Mouse (Mus musculus): ENCODE measurements at regions not wholly inside any gene's neighbourhood (a gene's known extent, or its start where the extent isn't known, plus 50 kb on each side); places are given as distances from the start of the nearest gene placed in this dataset.

DNA sequence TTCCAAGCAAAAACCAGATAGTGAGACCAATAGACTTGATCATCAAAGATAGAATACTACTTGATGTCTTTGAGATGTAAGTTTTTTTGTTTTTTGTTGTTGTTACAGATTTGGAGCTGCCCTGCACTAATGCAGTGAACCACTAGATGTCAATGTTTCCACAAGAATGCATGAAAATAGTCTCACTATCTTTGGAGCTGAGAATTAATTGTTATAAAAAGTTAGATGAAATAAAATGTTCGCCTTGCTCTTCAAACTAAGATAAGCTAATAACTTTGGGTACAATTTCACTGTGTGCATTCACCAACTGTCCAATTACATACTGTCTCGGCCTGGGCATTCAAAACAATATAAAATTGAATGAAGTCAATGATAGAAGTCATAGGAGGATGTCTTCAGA lies 223.2 kb upstream of the Agtr1b start:
- WGBS = 44% methylated on average over 2 of the region's 2 CpGs
- no peak for DNase-seq (ENCODE audit: low spot score)
- Histone ChIP-seq H3K4me1 (no peaks in the 10 kb centered on the region), H3K36me3 (no peaks in the 10 kb centered on the region), H3K9me3 (no peaks in the 10 kb centered on the region), H3K27me3 (ENCODE audit: insufficient read depth, poor library complexity, severe bottlenecking) (no peaks in the 10 kb centered on the region), H3K27ac (no peak overlapping the region), H3K4me3 (no peak overlapping the region)

DNA sequence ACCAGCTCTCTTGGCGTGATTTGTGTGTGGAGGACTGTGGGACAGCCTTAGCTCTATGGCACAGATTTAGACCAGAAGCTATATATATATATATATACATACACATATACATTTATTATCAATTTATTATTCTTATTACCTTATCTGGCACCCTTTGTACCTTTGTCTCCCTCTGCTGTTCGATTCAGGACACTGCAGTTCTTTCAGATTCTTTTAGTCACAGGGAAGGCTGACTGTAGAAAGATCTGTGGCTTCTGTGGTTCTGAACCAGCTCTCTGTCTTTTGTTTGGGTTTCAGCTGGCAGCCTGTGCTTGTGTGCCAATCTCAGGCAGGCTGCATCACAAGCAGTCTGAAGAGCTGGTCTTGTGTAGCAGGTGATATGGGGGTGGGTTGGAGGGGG lies 184.6 kb upstream of the Agtr1b start:
- H3K27ac ChIP-seq = no peak overlapping the region
- no peaks in the 10 kb centered on the region for H3K36me3 ChIP-seq
- 47% methylated on average over 2 of the region's 2 CpGs for WGBS
- no peak overlapping the region for H3K4me3 ChIP-seq
- no peak for DNase-seq (ENCODE audit: low spot score)
- no peaks in the 10 kb centered on the region for H3K27me3 ChIP-seq (ENCODE audit: insufficient read depth, poor library complexity, severe bottlenecking)
- H3K4me1 ChIP-seq = no peaks in the 10 kb centered on the region
- no peaks in the 10 kb centered on the region for H3K9me3 ChIP-seq

DNA sequence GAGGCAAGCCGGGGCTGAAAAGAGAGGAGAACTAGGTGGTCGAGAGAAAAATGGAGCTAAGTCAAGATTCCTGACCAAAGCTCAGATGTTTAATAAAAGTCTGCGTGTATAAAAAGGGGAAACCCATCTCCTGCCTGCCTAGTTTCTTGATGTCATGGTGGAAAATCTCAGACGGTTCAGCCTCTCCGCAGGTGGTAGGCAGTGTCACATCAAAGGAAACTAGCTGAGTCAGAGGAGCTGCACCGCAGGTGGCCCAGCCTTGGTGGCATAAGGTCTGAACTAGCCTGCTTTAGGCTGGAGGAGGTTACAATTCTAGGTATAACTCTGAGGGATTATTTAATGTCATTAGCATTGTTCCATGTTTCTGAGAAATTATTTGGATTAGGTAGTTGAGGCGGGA lies 177.0 kb upstream of the Agtr1b start:
- Histone ChIP-seq H3K27ac (no peak overlapping the region), H3K4me3 (no peak overlapping the region), H3K27me3 (ENCODE audit: insufficient read depth, poor library complexity, severe bottlenecking) (no peaks in the 10 kb centered on the region), H3K36me3 (no peaks in the 10 kb centered on the region), H3K9me3 (no peaks in the 10 kb centered on the region), H3K4me1 (no peaks in the 10 kb centered on the region)
- WGBS = 64% methylated on average over 7 of the region's 7 CpGs
- no peak for DNase-seq (ENCODE audit: low spot score)

DNA sequence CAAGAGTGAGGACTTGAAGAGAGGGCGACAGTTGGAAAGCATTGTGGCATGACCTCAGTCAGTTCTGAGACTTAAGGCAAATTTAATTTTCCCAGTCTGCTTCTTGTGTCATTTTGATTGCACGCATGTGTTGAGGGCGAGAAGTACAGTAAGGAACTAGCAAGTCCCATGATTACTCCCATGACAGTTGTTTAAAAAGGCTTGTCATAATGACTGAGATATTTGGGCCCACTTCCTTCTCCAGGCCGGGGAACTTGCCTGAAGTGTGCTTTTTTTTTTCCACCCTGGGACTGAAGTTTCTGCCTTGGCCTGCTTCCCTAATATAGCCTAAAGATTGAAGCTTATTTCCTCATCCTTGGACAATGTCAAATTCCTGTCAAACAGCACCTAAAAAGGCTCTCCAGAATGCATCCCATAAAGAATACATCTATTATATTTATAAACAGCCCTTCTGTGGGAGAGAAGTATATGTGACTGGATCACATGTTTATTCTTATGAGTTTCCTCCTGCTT lies 171.6 kb upstream of the Agtr1b start:
- no peaks in the 10 kb centered on the region for H3K9me3 ChIP-seq
- no peak overlapping the region for H3K27ac ChIP-seq
- DNase-seq (ENCODE audit: low spot score) = no peak
- no peaks in the 10 kb centered on the region for H3K36me3 ChIP-seq
- H3K27me3 ChIP-seq (ENCODE audit: insufficient read depth, poor library complexity, severe bottlenecking) = no peaks in the 10 kb centered on the region
- WGBS = 86% methylated on average over 4 of the region's 4 CpGs
- no peak overlapping the region for H3K4me3 ChIP-seq
- H3K4me1 ChIP-seq = no peaks in the 10 kb centered on the region

DNA sequence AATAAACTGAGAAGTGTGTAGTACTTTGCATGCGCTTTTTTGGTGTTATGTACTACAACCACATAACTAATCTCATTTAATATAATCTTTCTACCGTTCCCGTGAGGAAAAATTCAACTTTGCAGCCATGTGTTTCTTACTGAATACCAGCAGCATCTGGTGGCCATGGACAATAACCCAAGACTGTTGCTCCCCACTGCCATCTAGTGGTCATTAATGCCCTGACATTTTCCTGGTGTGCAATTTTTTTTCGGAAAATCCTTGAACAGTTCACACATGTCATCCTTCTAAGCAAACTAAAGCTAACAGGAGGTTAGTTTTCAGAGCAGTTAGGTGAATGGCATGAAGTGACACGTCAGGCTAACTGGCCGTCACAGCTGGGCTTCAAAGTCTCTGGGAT lies 153.8 kb upstream of the Agtr1b start:
- no peaks in the 10 kb centered on the region for H3K4me1 ChIP-seq
- no peak overlapping the region for H3K27ac ChIP-seq
- no peak overlapping the region for H3K4me3 ChIP-seq
- DNase-seq (ENCODE audit: low spot score) = no peak
- WGBS = 58% methylated on average over 6 of the region's 6 CpGs
- no peaks in the 10 kb centered on the region for H3K27me3 ChIP-seq (ENCODE audit: insufficient read depth, poor library complexity, severe bottlenecking)
- H3K9me3 ChIP-seq = no peaks in the 10 kb centered on the region
- no peaks in the 10 kb centered on the region for H3K36me3 ChIP-seq

DNA sequence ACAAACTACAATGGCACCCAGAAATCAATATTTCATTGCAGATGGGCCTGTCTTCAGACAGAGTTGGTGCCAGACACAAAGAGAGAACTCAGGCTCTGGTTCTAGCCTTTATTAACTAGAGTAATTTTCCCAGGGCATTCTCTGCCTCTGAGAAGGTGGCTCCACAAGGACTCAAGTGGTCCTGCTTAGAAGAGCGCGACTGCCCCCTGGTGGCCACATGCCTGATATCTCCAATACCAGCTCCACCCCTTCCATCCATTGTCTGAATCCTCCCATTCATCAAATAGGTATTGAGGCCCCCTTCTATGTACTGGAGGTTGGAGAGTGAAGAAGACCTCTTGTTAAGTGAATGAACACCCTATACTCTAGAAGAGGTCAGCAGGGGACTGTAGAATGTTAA lies 142.2 kb upstream of the Agtr1b start:
- WGBS = 2% methylated on average over 2 of the region's 2 CpGs
- H3K27ac ChIP-seq = no peak overlapping the region
- H3K27me3 ChIP-seq (ENCODE audit: insufficient read depth, poor library complexity, severe bottlenecking) = no peaks in the 10 kb centered on the region
- no peaks in the 10 kb centered on the region for H3K36me3 ChIP-seq
- DNase-seq (ENCODE audit: low spot score) = peak; percentile 87
- no peaks in the 10 kb centered on the region for H3K4me1 ChIP-seq
- no peak overlapping the region for H3K4me3 ChIP-seq
- H3K9me3 ChIP-seq = no peaks in the 10 kb centered on the region

DNA sequence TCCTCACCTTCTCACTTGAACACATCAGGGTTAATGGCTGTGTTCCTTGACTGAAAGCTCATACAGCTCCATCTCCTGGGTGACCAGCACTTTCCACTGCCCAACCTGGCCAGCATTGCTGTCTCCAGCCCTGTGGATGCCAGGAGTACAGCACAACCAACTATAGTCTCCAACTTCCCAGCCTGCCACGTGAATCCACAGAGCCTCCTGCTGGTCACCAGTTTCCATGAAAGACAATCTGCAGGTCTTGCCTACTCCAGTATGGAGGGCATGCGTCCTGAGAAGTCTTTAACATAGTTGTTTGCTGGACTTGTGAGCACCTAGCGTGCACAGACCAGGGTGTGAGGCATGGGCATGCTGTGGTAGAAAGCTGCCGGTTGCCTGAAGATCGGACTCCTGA lies 138.6 kb upstream of the Agtr1b start:
- Histone ChIP-seq H3K4me3 (no peak overlapping the region), H3K9me3 (no peaks in the 10 kb centered on the region), H3K36me3 (no peaks in the 10 kb centered on the region), H3K4me1 (no peaks in the 10 kb centered on the region), H3K27ac (no peak overlapping the region), H3K27me3 (ENCODE audit: insufficient read depth, poor library complexity, severe bottlenecking) (no peaks in the 10 kb centered on the region)
- no peak for DNase-seq (ENCODE audit: low spot score)
- WGBS = 81% methylated on average over 5 of the region's 5 CpGs

Data from heart, embryonic 10.5 days (tissue).